Mouse (Mus musculus) Patski (cell line): ENCODE data around the gene Cct3. TPM values are rescaled to one million over a fixed set of nuclear protein-coding genes. Genes with fewer than 3 reads are reported as not detected.
"Not testable (repeated sequence)": the region's sequence is repeated elsewhere in the genome, so short reads cannot be mapped to it uniquely, and the experiment has no call there.

Experiments used
- ATAC-seq: fragments of 100-300 bp; one replicate; pipeline ENCODE4 v1.8.0; 2021
- CTCF ChIA-PET: fragments of 350-600 bp; sonication (Branson Sonifier 250); formaldehyde crosslinking; loops from one replicate; lab custom pipeline; 2022; ENCODE audit warnings: inconsistent platforms; lab: Charles Lee
- POLR2A ChIA-PET: fragments of 350-600 bp; sonication (Branson Sonifier 250); formaldehyde crosslinking; loops from one replicate; lab custom pipeline; 2022; ENCODE audit warnings: antibody characterized with exemption, inconsistent platforms; lab: Charles Lee
- DNase-seq: peaks from one replicate; pipeline ENCODE4 v3.0.0-alpha.2; 2011; ENCODE audit warnings: low read depth, low spot score
- H3K27me3 ChIP-seq: fragments of 371-371 bp; one replicate; pipeline ENCODE4 v1.5.1; 2021
- CTCF ChIP-seq: fragments of 100-300 bp; IDR thresholded peaks from one replicate; pipeline ENCODE4 v1.5.1; 2021
- in situ Hi-C: fragments of 300-500 bp; cut with MboI; formaldehyde crosslinking; loops from 3 replicates; pipeline ENCODE4 v1.11.1; 2018; ENCODE audit warnings: low pct_unique_long_range_greater_than_20kb, mixed read lengths
- polyA plus RNA-seq: library from polyadenylated mRNA; unstranded; gene quantifications from one replicate; pipeline ENCODE4 v1.2.3, GENCODE M21; 2021

The Cct3 gene
- polyA plus RNA-seq, 1 experiment from 2014 or later, result 573 TPM

DNA sequence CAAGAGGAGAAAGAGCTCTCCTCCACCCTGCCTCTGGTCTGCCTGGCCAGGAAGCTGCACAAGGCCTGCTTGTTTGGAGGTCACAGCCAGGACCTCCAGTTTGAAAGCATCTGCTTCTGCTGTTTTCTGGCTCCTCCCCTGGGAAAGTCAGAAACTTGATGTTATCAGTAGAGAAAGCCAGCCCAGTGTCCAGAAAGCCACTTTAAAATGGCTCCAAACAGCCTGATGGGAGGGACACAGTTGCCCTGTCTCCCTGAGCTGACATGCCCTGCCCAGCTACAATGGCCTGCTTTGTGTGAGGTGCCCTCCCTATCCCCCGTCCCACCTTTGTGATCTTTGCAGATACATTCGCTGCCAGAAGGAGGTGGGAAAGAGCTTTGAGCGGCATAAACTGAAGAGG lies 63.1 kb downstream of the Cct3 start:
- POLR2A ChIA-PET, result interaction anchor here (1.0 kb wide), 1 partner anchor 8 kb away, joined by 3 read pairs; no protein-coding TSS in a partner anchor
- no peak for DNase-seq
- CTCF ChIA-PET, result interaction anchor here (0.8 to 1.2 kb wide), 3 partner anchors 14 to 28 kb away, joined by 3 to 4 read pairs (median 3); no protein-coding TSS in a partner anchor
- no peak for ATAC-seq
- TF ChIP-seq CTCF, result no peak
- no peaks in the 10 kb centered on the region for H3K27me3 ChIP-seq
- in situ Hi-C loops, result no loop called here

GRCm38 (mm10) chr3:88361096-88361495 lies 64.2 kb downstream of the Cct3 start:
- POLR2A ChIA-PET, result interaction anchor here (1.0 kb wide), 1 partner anchor 9 kb away, joined by 3 read pairs; no protein-coding TSS in a partner anchor

GRCm38 (mm10) chr3:88361612-88362313 lies 64.8 kb downstream of the Cct3 start:
- DNase-seq (no peak), ATAC-seq (no peak)
- H3K27me3 ChIP-seq, result no peaks in the 10 kb centered on the region
- no peak for TF ChIP-seq CTCF
- CTCF ChIA-PET, result interaction anchor here (1.0 kb wide), 1 partner anchor 10 kb away, joined by 3 read pairs; no protein-coding TSS in a partner anchor
- POLR2A ChIA-PET, result interaction anchor here (0.6 to 0.9 kb wide), 4 partner anchors 10 to 41 kb away, joined by 3 read pairs; no protein-coding TSS in a partner anchor
- in situ Hi-C loops, result no loop called here

More at GRCm38 (mm10) chr3:88361096-88361495, 64.2 kb downstream of the Cct3 start:
- TF ChIP-seq CTCF, result no peak
- DNase-seq (no peak), ATAC-seq (no peak)
- no peaks in the 10 kb centered on the region for H3K27me3 ChIP-seq
- CTCF ChIA-PET, result interaction anchor here (1.0 kb wide), 1 partner anchor 9 kb away, joined by 3 read pairs; no protein-coding TSS in a partner anchor
- in situ Hi-C loops, result no loop called here

- in situ Hi-C loops, result no loop called here
- DNase-seq, result no peak
- TF ChIP-seq CTCF, result no peak
- CTCF ChIA-PET, result interaction anchor here (1.6 kb wide), 1 partner anchor 10 kb away, joined by 5 read pairs; no protein-coding TSS in a partner anchor
- no peak for ATAC-seq
- H3K27me3 ChIP-seq, result no peaks in the 10 kb centered on the region
- POLR2A ChIA-PET, result no interaction called here
Observed at GRCm38 (mm10) chr3:88363700-88364099, 66.8 kb downstream of the Cct3 start.

GRCm38 (mm10) chr3:88364337-88364736 lies 67.4 kb downstream of the Cct3 start, which contains the start of gene Paqr6:
Gene Paqr6 (plus strand): TSS chr3:88364584.
- POLR2A ChIA-PET, result no interaction called here
- in situ Hi-C loops, result no loop called here
- TF ChIP-seq CTCF, result no peak
- ATAC-seq, result no peak
- CTCF ChIA-PET, result interaction anchor here (1.6 kb wide), 1 partner anchor 10 kb away, joined by 5 read pairs; no protein-coding TSS in a partner anchor
- H3K27me3 ChIP-seq, result no peaks in the 10 kb centered on the region
- DNase-seq, result no peak

DNA sequence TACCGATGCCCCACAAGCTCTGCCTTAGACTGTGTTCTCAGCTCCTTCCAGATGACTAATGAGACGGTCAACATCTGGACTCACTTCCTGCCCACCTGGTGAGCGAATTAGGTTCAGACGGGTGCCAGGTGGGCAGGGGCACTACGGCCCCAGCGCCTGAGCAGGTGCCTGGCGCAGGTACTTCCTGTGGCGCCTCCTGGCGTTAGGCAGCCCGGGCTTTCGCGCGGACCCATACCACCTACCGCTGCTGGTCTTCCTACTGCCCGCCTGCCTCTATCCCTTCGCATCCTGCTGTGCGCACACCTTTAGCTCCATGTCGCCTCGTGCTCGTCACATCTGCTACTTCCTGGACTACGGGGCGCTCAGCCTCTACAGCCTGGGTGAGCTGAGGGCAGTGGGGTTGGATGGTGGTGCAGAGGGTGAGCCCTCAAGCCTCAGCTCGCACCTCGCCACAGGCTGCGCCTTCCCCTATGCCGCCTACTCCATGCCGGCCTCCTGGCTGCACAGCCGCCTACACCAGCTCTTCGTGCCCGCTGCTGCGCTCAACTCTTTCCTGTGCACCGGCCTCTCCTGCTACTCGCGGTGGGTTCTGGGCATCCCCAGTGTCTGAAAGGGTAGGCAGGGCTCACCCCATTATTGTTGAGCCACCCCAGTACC lies 68.9 kb downstream of the Cct3 start:
- ATAC-seq, result no peak
- no peak for DNase-seq
- POLR2A ChIA-PET, result interaction anchor here (0.6 kb wide), 1 partner anchor 48 kb away, joined by 4 read pairs; no protein-coding TSS in a partner anchor
- in situ Hi-C loops, result no loop called here
- no peaks in the 10 kb centered on the region for H3K27me3 ChIP-seq
- TF ChIP-seq CTCF, result no peak
- CTCF ChIA-PET, result no interaction called here

GRCm38 (mm10) chr3:88366830-88367428 lies 70.0 kb downstream of the Cct3 start:
- H3K27me3 ChIP-seq, in situ Hi-C loops, DNase-seq, CTCF ChIA-PET, POLR2A ChIA-PET: not testable (repeated sequence)
- peak; percentile 20 for ATAC-seq

DNA sequence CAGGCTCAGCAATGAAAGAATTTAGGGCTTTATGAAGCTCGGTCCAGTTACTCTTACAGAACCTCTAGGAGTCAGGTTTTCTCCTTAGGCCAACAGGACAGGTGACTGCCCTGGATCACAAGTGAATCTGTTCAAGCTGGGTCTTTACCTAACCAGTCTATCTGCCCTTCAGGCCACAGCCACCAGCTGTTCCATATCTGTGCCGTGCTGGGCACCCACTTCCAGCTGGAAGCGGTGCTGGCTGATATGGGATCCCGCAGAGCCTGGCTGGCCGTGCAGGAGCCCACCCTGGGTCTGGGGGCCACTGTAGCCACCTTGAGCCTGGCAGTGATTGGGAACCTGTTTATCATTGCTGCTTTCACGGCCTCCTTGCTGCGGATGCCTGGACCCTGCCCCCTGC lies 70.6 kb downstream of the Cct3 start:
- POLR2A ChIA-PET, ATAC-seq, DNase-seq, CTCF ChIA-PET, H3K27me3 ChIP-seq, in situ Hi-C loops: not testable (repeated sequence)

DNA sequence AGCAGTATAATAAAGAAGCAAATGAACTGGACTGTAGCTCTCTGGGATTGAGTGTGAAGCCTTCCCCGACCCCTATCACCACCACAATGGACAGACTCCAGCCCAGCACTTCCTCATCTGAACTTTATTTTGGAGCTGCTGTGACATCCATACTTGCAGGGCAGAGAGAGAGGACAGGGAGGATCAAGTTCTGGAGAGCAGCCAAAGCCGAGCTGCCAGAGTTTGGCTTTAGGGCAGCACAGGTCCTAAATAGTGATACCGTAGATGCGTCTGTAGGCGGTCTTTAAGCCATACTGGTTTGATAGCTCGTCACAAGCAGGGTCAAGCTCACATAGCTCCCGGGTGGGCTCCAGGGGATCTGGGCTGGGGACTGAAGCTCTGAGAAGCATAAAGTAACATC lies 71.6 kb downstream of the Cct3 start:
- in situ Hi-C loops, CTCF ChIA-PET, POLR2A ChIA-PET: not testable (repeated sequence)

More for the DNA sequence above, 71.6 kb downstream of the Cct3 start:
- DNase-seq, H3K27me3 ChIP-seq, ATAC-seq: not testable (repeated sequence)

Other genes with a start within 250 kb of the Cct3 start
- 198 TPM for gene Naxe, start 238.6 kb upstream of the Cct3 start, polyA plus RNA-seq
- gene Ttc24, start 218.8 kb upstream of the Cct3 start, polyA plus RNA-seq, result not detected
- gene Iqgap3, start 215.1 kb upstream of the Cct3 start, polyA plus RNA-seq, result 55.8 TPM
- 62.7 TPM for gene Mef2d, start 154.7 kb upstream of the Cct3 start, polyA plus RNA-seq
- not detected for gene Rhbg, start 42.4 kb upstream of the Cct3 start, polyA plus RNA-seq
- 0.19 TPM for gene Gm38392, start 9.9 kb upstream of the Cct3 start, polyA plus RNA-seq
- 6.3 TPM for gene Tsacc, start 117 bp upstream of the Cct3 start, polyA plus RNA-seq
- gene Glmp, start 27.9 kb downstream of the Cct3 start, polyA plus RNA-seq, result 590 TPM
- gene Tmem79, start 39.0 kb downstream of the Cct3 start, polyA plus RNA-seq, result 3.1 TPM
- gene Smg5, start 39.1 kb downstream of the Cct3 start, polyA plus RNA-seq, result 90.1 TPM
- gene Paqr6, start 67.5 kb downstream of the Cct3 start, polyA plus RNA-seq, result 0.04 TPM
- 0.22 TPM for gene Bglap3, start 75.6 kb downstream of the Cct3 start, polyA plus RNA-seq
- not detected for gene Bglap2, start 81.6 kb downstream of the Cct3 start, polyA plus RNA-seq
- gene Bglap, start 87.3 kb downstream of the Cct3 start, polyA plus RNA-seq, result 0.22 TPM
- 80.1 TPM for gene Pmf1, start 113.2 kb downstream of the Cct3 start, polyA plus RNA-seq
- gene Slc25a44, start 128.0 kb downstream of the Cct3 start, polyA plus RNA-seq, result 42.6 TPM
- gene Sema4a, start 164.1 kb downstream of the Cct3 start, polyA plus RNA-seq, result 6.6 TPM
- 401 TPM for gene Lmna, start 212.8 kb downstream of the Cct3 start, polyA plus RNA-seq
- gene Mex3a, start 235.3 kb downstream of the Cct3 start, polyA plus RNA-seq, result 42.6 TPM